Mouse (Mus musculus): ENCODE results near the gene Cdk9. TPM values are rescaled to one million over a fixed set of nuclear protein-coding genes. Genes with fewer than 3 reads are reported as not detected.

The Cdk9 gene
- polyA plus RNA-seq, 1 experiment from 2014 or later, result 112 TPM

DNA sequence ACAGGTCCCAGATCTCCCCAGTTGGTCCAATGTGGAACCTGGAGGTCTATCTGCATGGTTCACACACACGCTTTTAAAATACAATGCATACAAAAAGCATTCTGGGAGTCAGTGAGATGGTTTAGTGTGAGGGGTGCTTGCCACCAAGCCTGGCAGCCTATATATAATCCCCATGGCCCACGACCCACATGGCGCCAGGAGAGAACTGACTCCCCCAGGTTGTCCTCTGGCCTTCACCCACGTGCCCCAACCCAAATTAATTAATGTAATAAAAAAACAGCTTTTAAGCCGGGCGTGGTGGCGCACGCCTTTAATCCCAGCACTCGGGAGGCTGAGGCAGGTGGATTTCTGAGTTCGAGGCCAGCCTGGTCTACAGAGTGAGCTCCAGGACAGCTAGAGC is 29.2 kb downstream of the Cdk9 start:
- no peak overlapping the region for H3K27ac ChIP-seq
- no peaks in the 10 kb centered on the region for H3K9me3 ChIP-seq
- H3K4me1 ChIP-seq, result peaks cover 28% of the 10 kb centered on the region
- no peak overlapping the region for H3K4me2 ChIP-seq (replicated peaks)
- H3K4me3 ChIP-seq, result no peak overlapping the region
- WGBS, result 92% methylated on average over 10 of the region's 10 CpGs
- H3K9ac ChIP-seq, result no peak overlapping the region
- peaks cover 77% of the 10 kb centered on the region for H3K36me3 ChIP-seq
- no peak for ATAC-seq (ENCODE audit: low FRiP score, low read depth)
- no peaks in the 10 kb centered on the region for H3K27me3 ChIP-seq

DNA sequence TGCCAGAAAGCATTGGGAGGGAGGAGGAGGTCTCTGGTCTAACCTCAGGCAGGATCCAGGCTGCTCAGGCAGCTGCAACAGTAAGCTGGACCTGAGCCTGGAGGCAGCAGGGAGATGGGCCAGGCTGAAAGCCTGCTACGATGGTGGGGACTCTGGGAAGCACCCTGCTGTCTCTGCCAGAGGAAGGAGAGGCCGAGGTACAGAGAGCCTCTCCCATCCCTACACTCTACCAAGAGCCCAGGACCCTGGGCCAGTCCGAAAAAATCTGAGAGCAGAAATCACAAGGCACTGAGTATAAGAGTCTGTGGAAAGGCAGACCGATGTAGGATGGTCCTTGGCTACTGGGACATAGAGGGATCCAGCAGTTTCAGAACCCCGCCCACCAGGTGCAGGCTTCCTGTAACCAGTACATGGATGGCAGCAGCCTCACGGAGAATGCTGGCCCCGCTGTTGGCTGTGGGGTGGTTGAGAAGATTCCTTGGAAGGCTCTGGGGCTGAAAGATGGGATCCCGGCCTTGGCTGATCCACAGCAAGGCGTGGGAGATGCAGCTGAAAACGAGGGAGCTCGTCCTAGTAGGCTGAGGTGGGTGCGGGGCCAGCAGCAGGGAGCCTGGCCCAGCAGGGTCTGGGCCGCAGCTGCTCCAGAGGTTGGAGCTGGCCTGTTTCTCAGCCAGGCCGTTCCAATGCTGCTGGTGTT is 30.0 kb downstream of the Cdk9 start:
- WGBS, result 83% methylated on average over 14 of the region's 14 CpGs
- Histone ChIP-seq H3K36me3 (peaks cover 70% of the 10 kb centered on the region), H3K9me3 (no peaks in the 10 kb centered on the region), H3K4me1 (peaks cover 24% of the 10 kb centered on the region), H3K27ac (no peak overlapping the region; the same call in 1 of the 2 replicates), H3K4me3 (no peak overlapping the region), H3K9ac (no peak overlapping the region), H3K27me3 (no peaks in the 10 kb centered on the region), H3K4me2 (replicated peaks) (no peak overlapping the region)
- no peak for ATAC-seq (ENCODE audit: low FRiP score, low read depth)

DNA sequence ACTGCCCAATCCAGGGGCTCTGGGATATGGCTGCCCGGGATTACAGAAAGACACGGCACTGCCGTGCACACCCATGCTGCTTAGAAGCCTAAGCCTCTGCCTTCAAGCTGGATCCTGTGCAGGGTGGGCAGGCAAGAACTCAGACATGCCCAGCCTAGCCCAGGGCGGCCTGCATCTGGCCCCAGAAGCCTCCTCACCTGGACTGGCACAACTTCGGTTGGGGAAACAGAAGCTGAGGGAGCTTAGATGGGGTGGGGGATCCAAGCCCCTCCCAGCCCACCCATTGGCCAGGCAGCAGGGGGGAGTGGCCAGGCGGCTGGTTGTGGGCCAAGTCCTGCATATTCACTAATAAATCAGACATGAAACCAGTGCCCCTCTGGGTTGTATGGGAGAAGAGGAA is 31.1 kb downstream of the Cdk9 start:
- H3K9ac ChIP-seq, result no peak overlapping the region; the same call in 1 of the 2 replicates
- no peak for ATAC-seq (ENCODE audit: low FRiP score, low read depth)
- 0 out of 2 replicates have a peak, but pooled peaks cover 3% of the 10 kb centered on the region for H3K9me3 ChIP-seq
- WGBS, result 56% methylated on average over 6 of the region's 6 CpGs
- peak overlapping the region; percentile 21; the same call in 1 of the 2 replicates for H3K4me2 ChIP-seq (replicated peaks)
- H3K4me3 ChIP-seq, result no peak overlapping the region
- H3K36me3 ChIP-seq, result peaks cover 59% of the 10 kb centered on the region
- no peak overlapping the region; the same call in 1 of the 2 replicates for H3K27ac ChIP-seq
- H3K27me3 ChIP-seq, result no peaks in the 10 kb centered on the region
- H3K4me1 ChIP-seq, result peaks cover 24% of the 10 kb centered on the region

DNA sequence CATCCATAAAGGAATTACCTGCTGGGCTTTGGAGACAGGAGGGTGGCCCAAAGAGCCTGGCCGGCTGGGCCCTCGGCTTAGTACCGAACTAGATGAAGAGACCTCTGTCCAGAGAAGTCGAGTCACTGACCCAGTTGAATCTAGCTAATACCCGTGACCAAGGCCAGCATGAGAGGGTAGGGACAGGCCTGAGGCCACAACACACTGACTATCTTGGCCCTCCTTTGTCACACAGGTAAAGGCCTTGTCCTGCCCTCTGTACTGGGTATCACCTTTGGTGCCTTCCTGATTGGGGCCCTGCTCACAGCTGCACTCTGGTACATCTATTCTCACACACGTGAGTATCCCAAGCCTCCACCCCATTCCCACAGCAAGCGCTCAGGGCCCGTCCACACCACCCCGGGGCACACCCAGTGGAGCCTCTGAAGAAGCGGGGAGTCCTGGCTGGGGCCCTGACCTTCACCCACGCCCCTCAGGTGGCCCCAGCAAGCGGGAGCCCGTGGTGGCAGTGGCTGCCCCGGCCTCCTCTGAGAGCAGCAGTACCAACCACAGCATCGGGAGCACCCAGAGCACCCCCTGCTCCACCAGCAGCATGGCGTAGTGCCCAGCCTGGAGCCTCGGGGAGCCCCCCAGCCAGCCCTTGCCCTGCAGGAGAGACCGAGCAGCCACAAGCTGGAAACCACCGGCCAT is 31.8 kb downstream of the Cdk9 start:
- Histone ChIP-seq H3K4me1 (peaks cover 24% of the 10 kb centered on the region), H3K36me3 (peaks cover 52% of the 10 kb centered on the region), H3K4me3 (no peak overlapping the region), H3K4me2 (replicated peaks) (no peak overlapping the region), H3K9ac (peak overlapping the region; percentile 39; the same call in 1 of the 2 replicates), H3K9me3 (0 out of 2 replicates have a peak, but pooled peaks cover 3% of the 10 kb centered on the region), H3K27ac (peak overlapping the region; percentile 10; the same call in 1 of the 2 replicates), H3K27me3 (no peaks in the 10 kb centered on the region)
- 90% methylated on average over 19 of the region's 19 CpGs for WGBS
- ATAC-seq (ENCODE audit: low FRiP score, low read depth), result no peak

DNA sequence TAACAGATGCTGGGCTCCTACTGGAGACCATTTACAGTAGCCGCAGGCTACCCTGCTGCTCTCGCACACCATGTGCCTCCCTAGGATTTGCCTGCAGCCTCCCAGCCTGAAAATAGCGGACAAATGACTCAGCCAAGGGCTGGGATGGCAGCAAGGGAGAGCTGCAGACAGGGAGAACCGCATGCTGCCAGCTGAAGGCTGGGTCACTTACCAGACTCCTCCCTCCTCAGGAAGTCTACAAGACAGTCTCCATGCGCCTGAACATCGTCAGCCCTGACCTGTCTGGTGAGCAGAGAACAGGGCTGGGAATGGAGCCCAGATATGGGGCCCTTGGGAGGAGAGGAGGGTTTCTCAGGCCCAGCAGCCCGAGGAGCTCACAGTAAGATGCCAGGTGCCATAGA is 32.8 kb downstream of the Cdk9 start:
- Histone ChIP-seq H3K4me1 (peaks cover 24% of the 10 kb centered on the region), H3K27ac (peak overlapping the region; percentile 33), H3K4me2 (replicated peaks) (no peak overlapping the region), H3K4me3 (no peak overlapping the region), H3K9ac (peak overlapping the region; percentile 39; the same call in 1 of the 2 replicates), H3K36me3 (peaks cover 46% of the 10 kb centered on the region), H3K9me3 (0 out of 2 replicates have a peak, but pooled peaks cover 3% of the 10 kb centered on the region), H3K27me3 (no peaks in the 10 kb centered on the region)
- 17% methylated on average over 7 of the region's 7 CpGs for WGBS
- ATAC-seq (ENCODE audit: low FRiP score, low read depth), result no peak

DNA sequence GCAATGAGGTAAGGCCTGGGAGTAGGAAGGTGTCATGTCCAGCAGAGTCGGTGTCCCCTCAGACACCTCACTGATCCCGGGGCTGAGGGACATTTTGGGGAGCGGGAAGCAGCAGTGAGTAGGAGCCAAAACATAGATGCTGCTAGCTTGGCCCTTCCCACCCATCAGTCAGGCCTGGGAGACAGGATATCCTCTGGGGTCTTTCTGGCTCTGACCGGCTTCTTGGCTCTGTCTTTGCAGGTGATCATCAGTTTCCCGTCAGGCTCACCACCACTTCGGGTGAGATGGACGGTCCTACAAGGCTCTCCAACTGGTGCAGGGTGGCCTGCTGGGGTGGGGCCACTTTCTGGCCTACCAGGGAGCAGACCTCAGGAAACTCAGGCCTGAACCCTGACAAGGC is 35.2 kb downstream of the Cdk9 start:
- no peak overlapping the region for H3K4me2 ChIP-seq (replicated peaks)
- no peaks in the 10 kb centered on the region for H3K27me3 ChIP-seq
- peaks cover 24% of the 10 kb centered on the region for H3K4me1 ChIP-seq
- no peak overlapping the region for H3K27ac ChIP-seq
- no peak overlapping the region for H3K4me3 ChIP-seq
- 89% methylated on average over 7 of the region's 7 CpGs for WGBS
- ATAC-seq (ENCODE audit: low FRiP score, low read depth), result no peak
- peaks cover 22% of the 10 kb centered on the region for H3K36me3 ChIP-seq
- no peak overlapping the region for H3K9ac ChIP-seq
- 0 out of 2 replicates have a peak, but pooled peaks cover 3% of the 10 kb centered on the region for H3K9me3 ChIP-seq

DNA sequence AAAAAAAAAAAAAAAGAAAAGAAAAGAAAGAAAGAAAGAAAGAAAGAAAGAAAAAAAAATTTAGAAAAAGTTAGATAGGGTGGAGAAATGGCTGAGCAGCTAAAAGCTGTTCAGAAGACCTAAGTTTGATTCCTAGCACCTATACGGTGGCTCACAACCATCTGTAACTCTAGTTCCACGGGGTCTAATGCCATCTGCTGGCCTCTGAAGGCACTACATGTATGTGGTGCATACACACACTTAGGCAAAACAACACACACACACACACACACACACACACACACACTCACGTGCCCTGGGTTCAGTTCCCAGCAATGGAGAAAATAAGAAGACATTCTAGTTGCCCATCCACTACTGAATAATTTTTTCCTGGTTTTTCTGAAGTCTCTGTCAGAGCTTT is 36.1 kb downstream of the Cdk9 start:
- H3K9me3 ChIP-seq, result 0 out of 2 replicates have a peak, but pooled peaks cover 3% of the 10 kb centered on the region
- H3K4me1 ChIP-seq, result peaks cover 20% of the 10 kb centered on the region
- no peaks in the 10 kb centered on the region for H3K27me3 ChIP-seq
- no peak overlapping the region for H3K4me3 ChIP-seq
- ATAC-seq (ENCODE audit: low FRiP score, low read depth), result no peak
- peaks cover 14% of the 10 kb centered on the region for H3K36me3 ChIP-seq
- no peak overlapping the region for H3K27ac ChIP-seq
- H3K9ac ChIP-seq, result no peak overlapping the region
- H3K4me2 ChIP-seq (replicated peaks), result no peak overlapping the region
- 82% methylated on average over 3 of the region's 3 CpGs for WGBS

DNA sequence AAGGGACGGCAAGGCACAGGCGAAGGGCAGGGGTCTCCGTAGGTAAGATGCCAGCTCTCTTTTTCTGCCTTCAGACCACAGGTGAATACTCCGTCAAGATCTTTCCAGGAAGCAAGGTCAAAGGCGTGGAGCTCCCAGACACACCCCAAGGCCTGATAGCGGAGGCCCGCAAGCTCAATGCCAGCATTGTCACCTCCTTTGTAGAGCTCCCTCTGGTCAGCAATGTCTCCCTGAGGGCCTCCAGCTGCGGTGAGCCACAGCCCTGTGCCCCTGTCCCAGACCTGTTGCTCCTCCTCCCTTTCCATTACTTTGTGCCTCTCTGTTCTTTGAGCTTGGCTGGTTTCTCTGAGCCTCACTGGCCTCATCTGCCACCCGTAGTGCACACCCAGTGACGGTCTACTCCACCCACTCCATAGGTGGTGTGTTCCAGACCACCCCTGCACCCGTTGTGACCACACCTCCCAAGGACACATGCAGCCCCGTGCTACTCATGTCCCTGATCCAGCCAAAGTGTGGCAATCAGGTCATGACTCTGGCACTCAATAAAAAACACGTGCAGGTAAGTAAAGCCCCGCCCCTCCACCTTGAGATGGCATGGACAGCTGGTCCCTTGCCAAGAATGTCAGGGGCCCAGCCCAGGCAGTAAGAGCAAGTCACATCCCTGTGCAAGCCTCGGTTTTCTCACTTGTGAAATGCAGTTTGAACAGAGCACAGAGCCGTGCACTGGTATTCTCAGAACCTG is 39.5 kb downstream of the Cdk9 start:
- ATAC-seq (ENCODE audit: low FRiP score, low read depth), result no peak
- H3K4me3 ChIP-seq, result no peak overlapping the region
- no peaks in the 10 kb centered on the region for H3K4me1 ChIP-seq
- H3K27ac ChIP-seq, result no peak overlapping the region
- H3K36me3 ChIP-seq, result peaks cover 8% of the 10 kb centered on the region
- H3K4me2 ChIP-seq (replicated peaks), result no peak overlapping the region
- H3K27me3 ChIP-seq, result no peaks in the 10 kb centered on the region
- 74% methylated on average over 16 of the region's 16 CpGs for WGBS
- 0 out of 2 replicates have a peak, but pooled peaks cover 3% of the 10 kb centered on the region for H3K9me3 ChIP-seq
- H3K9ac ChIP-seq, result no peak overlapping the region

DNA sequence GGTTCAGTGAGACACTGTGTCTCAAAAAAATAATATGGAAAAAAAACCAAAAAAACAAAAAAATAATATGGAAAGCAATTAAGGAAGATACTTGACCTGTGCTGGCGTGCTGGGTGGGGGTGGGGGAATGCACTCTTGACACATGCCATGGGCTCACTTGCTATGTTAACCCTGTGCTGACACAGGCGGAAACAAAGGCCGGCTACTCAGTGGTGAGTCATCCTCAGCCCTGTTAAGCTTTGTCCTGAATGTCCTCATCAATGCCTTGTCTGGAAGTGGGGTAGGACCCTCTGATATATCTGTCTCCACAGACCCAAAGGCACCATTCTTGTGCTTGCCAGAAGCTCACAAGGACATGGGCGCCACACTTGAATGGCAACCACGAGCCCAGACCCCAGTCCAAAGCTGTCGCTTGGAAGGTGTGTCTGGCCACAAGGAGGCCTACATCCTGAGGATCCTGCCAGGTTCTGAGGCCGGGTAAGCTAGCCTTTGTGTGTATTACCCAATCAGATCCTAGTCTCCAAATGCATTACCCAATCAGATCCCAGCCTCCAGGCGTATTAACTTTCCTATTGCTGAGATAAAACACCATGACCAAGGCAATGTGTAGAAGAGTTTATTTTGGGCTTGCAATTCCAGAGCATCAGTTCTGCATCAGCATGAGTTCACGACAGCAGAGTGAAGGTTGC is 40.8 kb downstream of the Cdk9 start:
- peaks cover 8% of the 10 kb centered on the region for H3K36me3 ChIP-seq
- ATAC-seq (ENCODE audit: low FRiP score, low read depth), result no peak
- WGBS, result 77% methylated on average over 9 of the region's 9 CpGs

DNA sequence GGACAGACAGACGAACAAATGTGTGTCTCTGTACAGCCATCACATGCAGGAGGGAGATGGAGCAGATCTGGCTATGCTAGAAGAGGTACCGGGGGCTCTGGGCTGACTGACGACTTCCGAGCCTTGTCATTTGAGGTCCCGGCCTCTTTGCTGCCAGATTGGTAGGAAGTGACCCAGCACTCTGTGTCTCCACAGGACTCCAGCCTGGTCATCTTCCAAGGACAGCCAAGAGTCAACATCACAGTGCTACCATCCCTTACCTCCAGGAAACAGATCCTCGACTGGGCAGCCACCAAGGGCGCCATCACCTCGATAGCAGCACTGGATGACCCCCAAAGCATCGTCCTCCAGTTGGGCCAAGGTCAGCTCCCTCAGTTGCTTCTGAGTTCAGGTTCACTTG is 41.7 kb downstream of the Cdk9 start:
- Histone ChIP-seq H3K4me1 (no peaks in the 10 kb centered on the region), H3K9me3 (no peaks in the 10 kb centered on the region), H3K4me2 (replicated peaks) (no peak overlapping the region), H3K27me3 (no peaks in the 10 kb centered on the region), H3K27ac (no peak overlapping the region), H3K9ac (no peak overlapping the region), H3K36me3 (peaks cover 8% of the 10 kb centered on the region), H3K4me3 (no peak overlapping the region)
- no peak for ATAC-seq (ENCODE audit: low FRiP score, low read depth)
- 86% methylated on average over 9 of the region's 9 CpGs for WGBS

More for the DNA sequence above, 40.8 kb downstream of the Cdk9 start:
- Histone ChIP-seq H3K4me2 (replicated peaks) (no peak overlapping the region), H3K4me1 (no peaks in the 10 kb centered on the region), H3K27me3 (no peaks in the 10 kb centered on the region), H3K9me3 (0 out of 2 replicates have a peak, but pooled peaks cover 3% of the 10 kb centered on the region), H3K9ac (no peak overlapping the region), H3K4me3 (no peak overlapping the region), H3K27ac (no peak overlapping the region)

DNA sequence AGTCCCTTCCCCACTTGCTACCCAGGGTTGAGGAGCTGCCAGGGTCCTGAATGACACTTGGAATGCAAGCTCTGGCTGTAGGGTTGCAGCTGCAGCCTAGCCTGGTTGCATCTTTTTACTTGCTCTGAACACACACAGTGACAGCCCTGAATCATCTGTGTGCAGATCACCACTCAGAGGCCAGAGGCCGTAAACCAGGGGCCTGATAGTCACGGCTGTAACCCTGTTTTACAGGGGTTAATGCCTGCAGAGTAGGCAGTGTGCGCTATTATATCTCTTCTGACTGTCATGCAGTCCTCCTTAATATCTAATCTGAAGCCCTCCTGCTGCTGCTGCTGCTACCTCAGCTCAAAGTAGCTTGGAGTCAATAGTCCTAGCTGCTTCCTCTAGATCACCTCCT is 43.0 kb downstream of the Cdk9 start:
- H3K4me2 ChIP-seq (replicated peaks), result no peak overlapping the region
- H3K4me3 ChIP-seq, result no peak overlapping the region
- WGBS, result 43% methylated on average over 3 of the region's 3 CpGs
- H3K27me3 ChIP-seq, result no peaks in the 10 kb centered on the region
- no peak overlapping the region for H3K9ac ChIP-seq
- H3K9me3 ChIP-seq, result no peaks in the 10 kb centered on the region
- H3K4me1 ChIP-seq, result peaks cover 5% of the 10 kb centered on the region
- no peak for ATAC-seq (ENCODE audit: low FRiP score, low read depth)
- H3K27ac ChIP-seq, result no peak overlapping the region
- peaks cover 3% of the 10 kb centered on the region; the same call in 1 of the 2 replicates for H3K36me3 ChIP-seq

All from limb, embryonic 13.5 days (tissue).